Mouse (Mus musculus) heart, adult 18-20 months (tissue): ENCODE measurements around the gene Plppr1. TPM values are rescaled to one million over a fixed set of nuclear protein-coding genes. Genes with fewer than 3 reads are reported as not detected.

Experiments
- DNase-seq, 2 experiments: peaks; one replicate each; pipeline ENCODE4 v3.0.0; 2021 to 2022; ENCODE audit warnings: mixed read lengths in 1 of 2
- long read RNA-seq, 2 experiments: library from polyadenylated mRNA; stranded (forward); transcript quantifications; one replicate each; pipeline ENCODE4 v2.0.0; 2021
- total RNA-seq, 2 experiments: library from RNA; stranded (reverse); gene quantifications; 2 replicates each; pipeline ENCODE4 v1.2.3; 2021

The Plppr1 gene
- under 1 TPM in 1 of 2 experiments, not detected in 1; 0.07 TPM for total RNA-seq
- long read RNA-seq, experiment 1, result 0 reads
- long read RNA-seq, experiment 2, result 0 reads

DNA sequence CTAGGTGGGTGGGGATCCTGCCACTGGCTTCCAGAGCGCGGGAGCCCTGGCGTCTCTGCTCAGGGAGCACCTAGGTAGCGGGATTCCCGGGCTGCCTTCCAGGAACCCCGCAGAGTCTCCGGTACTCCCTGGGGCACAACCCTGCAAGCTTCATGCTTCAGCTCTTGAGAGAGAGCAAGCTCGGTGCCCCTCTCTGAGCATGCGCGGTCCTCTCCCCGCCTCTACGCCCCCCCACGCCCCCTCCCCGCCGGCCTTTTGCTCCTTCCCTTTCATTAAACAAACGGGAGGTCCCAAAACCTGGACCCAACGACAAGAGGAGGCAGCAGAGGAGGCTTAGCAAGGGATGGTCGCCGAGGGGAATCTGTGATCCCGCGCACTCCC, at the start of gene Plppr1:
Gene Plppr1, plus strand, starts transcription at position 253 of the 381 bp plus-strand sequence.
- no peak for DNase-seq

DNA sequence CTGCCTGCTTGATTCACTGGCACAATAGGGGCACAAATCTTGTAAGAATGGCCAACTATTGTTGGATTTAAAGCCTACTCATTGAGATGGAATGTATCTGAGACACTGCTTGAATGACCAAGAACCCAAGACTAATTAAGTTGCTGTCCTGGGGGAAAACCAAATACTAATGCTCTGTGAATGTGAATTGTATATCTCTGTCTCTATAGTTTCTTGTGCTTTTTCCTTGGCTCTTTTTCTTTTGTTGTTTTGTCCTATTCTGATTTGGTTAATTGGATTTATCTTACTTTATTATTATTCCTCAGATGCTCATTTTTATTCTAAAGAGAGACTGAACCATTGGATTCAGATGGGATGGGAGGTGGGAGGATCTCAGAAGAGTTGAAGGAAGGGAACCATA, 42.4 kb upstream of the Plppr1 start:
- no peak for DNase-seq

DNA sequence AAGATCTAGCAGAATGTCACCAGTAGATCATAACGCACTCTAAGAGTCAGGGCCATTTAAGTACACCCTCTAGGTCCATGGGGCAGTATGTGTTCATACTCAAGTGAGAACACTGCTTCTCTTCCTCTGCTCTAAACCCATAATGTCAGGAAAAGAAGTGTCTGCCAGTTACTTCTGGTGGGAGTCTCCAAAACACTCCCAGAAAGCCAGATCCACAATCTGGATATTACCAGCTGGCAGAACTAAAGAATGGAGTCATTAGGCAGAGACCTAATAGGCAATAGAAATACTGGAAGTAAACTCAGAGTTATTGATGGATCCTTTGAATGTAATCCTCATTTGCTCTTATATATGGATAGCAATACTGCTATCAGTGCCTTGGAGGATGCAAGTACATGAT, 35.9 kb upstream of the Plppr1 start:
- DNase-seq, result no peak

DNA sequence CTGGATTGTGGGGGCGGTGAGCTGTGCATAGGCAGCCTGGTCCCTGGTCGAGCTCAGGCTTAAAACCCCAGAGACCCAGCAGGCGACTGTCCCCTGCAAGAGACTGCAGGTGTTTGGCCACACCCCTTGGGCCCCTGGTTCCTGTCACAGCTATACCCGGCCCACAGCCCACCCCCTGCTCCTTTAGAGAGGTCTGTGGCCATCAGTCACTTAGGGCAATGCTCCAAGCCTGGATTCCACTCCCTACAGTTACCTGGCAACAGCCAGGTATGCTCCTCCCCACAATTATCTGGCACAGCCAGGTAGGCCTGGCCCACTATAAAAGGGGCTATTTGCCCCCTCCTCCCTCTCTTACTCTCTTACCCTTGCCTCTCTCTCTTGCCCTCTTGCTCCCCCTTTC, 20.8 kb upstream of the Plppr1 start:
- DNase-seq, result no peak

DNA sequence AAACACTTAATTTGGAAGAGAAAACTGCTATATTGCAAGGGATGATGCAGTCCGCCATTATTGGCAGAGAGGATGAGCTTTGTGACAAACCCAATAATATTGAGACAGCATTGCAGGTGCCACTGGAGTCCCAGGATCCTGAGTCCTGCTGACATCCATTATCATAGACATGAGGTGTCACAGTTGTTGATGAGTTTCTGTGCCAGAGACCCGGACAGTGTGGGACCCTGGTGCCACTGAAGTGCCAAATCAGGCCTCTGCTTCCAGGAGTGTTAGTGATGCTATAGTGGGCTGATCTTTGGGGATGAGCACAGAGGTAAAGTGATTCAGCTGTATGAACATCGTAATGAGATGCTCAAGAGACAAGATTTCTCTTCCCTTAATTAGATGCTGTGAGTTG, 19.2 kb upstream of the Plppr1 start:
- DNase-seq, result no peak

DNA sequence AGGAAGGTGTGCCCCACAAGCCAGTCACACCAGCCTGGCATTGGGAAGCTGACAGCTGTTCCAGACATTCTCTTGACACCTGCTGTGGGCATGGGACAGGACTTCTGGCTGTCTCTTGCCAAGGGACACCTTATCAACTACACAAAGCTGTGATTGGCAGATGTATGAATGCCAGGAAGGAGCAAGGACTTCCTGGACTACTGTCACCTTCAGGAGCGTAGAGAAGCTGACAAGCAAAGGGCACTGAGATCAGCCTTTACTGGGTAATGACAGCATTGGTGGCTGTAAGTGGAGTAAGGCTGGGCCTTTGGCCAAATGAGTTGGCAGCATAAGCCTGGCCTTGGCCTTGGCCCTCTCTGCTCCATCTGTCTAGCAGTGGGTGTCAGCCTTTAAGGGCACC, 17.4 kb upstream of the Plppr1 start:
- DNase-seq, result peak; percentile 71 to 89

DNA sequence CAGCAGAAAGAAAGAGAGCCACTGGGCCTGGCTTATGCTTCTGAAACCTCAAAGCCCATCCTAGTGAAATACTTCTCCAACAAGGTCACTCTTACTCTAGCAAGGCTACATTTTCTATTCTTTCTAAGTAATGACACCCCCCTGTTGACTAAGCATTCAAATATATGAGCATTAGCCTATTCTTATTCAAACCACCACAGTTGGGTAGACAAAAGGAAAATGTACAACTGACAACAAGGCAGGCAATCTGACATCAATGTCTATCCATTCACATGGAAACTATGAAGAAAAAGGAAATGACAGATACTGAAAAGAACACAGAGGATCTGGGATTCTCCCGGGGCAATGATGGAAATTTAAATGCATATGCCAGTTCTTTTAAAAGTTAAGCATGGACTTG, 8.4 kb upstream of the Plppr1 start:
- DNase-seq, result no peak

DNA sequence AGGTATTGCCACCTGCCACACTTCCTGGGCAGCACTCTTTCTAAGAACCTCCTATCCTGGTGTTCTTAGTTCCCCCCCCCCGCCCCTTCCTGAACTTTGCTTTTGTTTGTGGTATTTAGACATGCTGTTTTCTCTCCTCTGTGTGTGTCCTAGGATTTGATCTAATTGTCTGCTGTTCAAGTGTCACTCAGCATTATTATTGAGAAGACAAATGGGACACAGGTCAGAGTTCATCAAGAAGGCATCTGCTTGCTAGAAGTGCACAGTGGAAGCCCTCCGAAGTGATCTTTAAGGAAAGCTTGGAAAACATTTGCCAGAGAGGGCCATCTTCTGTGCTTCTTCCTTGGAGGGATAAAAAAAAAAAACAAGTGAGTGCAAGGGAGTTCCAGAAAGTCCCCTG, 1.2 kb upstream of the Plppr1 start:
- no peak for DNase-seq

DNA sequence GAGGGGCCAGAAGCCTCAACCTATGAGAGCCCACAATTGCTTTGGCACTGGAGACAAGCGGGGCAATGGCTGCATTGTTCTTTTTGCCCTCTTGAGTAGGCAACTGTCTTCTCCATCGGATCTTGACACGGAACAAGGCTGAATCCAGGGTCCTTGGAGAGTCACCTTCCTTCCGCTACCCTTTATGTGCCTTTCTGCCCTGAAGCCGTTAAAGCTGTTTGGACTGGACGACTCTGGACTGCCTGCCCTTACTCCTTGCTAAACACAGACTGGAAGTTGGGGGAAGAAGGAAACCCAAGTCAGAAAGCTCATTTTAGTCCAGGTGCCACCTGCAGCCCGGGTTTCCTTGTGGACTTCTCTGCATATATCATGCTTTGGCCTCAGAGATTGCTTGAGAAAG, 516 bp upstream of the Plppr1 start:
- DNase-seq, result no peak

DNA sequence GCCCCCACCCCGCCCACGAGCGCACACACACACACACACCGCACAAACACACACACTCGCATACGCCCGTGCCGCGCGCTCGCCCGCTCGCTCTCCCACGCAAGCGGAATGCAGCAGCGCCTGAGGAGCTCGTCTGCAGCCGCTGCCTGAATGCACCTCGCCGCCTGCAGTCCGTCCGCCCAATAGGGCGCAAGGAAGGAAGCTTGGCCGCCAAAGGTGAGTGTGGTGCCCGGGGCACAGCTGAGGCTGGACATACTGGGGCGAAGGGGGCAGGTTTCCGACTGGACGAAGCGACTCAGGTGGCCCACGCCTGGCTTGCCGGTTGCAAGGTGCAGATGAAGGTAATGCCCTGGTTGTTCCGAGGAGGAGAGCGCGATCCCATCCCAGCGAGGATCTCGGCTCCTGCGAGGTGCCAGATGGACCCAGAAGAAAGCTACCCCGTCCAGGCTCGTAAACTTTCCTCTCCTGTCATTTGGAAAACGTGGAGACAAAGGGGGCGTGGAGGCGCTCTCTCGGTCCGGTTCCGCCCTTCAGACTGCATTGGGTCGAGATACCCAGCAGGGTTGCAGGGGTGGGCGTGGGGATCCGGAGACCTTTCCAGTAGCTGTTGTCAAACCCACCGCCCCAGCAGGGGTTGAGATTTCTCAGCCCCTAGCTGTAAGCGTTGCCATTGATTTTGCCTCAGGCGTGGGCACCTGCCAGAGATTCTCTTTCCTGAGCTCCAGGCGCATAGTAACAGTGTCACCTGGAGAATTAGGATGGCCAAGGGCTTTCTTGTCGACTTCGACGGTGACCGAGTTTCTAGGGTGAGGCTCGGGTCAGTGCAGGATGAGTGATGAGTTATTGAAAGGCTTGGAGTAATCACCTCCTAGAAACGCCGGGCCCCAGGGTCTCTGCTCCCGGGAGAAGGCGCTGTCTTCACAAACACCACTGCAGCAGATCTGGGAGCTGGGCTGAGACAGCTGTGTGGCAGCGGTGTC, 619 bp downstream of the Plppr1 start:
- peak in 1 of 2 experiments; percentile 12 for DNase-seq

DNA sequence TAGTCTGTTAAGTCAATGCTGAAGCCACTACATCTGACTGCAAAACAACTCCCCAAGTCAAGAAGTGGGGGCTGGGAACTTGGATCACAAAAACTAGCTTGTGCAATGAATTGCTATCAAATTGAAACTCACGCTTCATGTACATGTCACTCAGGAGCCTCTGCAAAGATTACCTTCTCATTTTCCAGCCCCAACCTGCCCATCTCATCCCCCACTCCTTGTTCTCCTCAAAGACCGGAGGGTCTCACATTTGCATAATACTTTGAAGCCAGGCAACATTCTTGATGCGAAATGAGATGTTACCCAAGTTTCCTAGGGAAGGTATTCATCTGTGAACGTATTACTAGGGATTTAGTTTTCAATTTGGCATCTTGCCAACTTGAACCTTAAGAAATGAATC, 10.4 kb downstream of the Plppr1 start:
- no peak for DNase-seq

DNA sequence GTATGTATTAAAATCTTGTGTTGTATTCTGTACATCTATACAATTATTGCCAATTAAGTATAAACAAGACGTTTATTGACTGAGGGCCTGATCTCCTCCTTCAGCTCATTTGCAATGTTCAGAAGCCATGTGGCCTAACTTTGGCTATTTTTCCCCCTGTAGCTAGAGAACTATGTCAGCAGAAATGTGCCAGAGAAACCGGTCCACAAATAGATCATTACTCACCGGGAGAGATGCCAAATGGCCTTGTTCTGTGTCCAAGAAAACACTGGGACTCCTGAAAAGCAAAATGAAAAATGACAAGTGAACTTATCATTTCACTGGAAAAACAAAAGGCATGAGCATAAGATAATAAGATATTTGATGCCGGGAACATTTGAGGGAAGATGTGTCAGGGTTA, 13.8 kb downstream of the Plppr1 start:
- peak; percentile 79 to 87 for DNase-seq

DNA sequence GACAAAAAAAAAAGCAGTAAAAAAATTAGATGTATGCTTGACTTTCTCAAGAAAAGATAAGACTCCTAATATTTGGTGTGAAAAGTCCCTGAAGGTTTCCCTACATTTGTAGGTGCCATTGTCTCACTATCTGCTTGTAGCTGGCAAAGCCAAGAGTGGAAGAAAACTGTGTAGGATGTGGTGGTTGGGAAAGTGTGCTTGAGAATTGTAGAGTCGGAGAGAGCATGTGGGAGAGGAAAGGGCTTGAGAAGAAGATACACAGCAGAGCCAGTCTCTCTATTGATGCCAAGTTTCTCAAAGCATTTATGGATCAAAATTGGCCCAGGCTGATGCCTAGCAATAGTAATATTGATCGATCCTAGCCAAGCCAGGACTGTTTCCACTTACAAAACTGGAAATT, 16.8 kb downstream of the Plppr1 start:
- no peak for DNase-seq

DNA sequence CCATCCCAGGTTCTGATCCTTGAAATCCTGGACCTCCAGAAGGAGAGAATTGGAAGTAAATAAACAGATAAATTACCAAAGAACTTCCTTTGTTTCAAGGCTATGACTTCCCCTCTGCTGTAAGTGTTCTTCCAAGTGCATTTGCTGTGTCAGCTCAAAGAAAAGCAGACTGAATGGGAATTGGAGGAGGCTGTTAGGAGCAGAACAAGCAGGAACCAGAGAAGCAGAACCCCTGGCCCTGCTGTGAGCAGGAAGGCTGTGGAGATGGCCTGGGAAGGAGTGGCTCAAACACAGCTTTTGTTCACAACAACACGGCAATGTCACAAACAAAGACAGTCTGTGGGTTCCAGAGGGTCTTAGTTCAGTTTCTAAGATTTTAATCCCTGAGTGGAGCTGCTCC, 20.3 kb downstream of the Plppr1 start:
- DNase-seq, result no peak

DNA sequence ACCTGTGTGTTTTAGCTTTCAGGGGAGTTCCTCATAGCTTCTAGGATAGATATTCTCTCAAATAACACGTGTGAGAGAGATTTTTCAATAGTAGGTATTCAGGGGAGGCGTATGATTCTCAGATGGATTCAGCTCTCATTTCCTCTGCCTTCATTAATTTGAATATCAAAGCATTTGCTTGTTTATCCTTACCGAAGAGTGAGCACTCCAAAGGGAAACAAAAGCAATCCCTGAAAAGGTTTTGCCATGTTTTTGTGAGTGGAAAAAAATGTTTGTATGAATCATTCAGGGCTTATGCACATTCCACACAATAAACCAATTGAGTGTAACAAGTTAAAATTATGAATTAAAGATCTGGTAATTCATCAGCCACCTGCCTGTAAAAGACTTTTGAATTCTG, 29.1 kb downstream of the Plppr1 start:
- no peak for DNase-seq

DNA sequence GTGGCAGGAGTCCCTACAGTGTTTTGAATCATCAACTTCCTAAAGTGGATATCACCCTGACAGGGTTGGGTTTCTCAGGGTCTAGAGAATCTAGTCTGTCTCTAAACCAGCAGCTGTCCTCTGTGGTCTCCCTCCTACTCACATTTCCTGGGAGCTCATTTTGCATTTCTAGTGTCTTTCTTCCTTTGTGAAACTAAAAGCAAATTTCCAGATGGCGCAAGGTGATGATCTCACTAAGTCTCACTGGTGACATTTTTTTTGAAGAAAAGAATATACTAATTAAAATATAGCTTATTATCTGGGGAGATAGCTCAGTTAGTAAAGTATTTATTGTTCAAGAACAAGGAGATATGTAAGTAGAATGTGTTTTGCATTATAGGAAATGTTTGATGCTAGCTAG, 31.4 kb downstream of the Plppr1 start:
- DNase-seq, result no peak

DNA sequence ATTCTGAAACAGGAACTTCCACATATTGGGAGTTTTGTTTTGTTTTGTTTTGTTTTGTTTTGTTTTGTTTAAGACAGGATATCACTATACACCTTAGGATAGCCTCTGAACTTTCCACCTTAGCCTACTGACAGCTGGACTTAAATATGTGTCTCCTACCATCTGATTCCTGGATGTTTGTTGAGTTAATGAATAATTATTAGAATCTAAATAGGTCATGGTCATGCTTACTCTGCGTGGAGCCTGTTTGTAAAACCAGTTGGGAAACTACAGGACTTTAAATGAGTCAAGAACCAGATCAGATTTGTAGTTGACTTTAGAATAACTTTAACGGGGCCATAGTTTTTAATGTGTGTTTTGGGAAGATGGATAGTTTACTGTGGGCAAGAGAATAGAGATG, 40.4 kb downstream of the Plppr1 start:
- no peak for DNase-seq

DNA sequence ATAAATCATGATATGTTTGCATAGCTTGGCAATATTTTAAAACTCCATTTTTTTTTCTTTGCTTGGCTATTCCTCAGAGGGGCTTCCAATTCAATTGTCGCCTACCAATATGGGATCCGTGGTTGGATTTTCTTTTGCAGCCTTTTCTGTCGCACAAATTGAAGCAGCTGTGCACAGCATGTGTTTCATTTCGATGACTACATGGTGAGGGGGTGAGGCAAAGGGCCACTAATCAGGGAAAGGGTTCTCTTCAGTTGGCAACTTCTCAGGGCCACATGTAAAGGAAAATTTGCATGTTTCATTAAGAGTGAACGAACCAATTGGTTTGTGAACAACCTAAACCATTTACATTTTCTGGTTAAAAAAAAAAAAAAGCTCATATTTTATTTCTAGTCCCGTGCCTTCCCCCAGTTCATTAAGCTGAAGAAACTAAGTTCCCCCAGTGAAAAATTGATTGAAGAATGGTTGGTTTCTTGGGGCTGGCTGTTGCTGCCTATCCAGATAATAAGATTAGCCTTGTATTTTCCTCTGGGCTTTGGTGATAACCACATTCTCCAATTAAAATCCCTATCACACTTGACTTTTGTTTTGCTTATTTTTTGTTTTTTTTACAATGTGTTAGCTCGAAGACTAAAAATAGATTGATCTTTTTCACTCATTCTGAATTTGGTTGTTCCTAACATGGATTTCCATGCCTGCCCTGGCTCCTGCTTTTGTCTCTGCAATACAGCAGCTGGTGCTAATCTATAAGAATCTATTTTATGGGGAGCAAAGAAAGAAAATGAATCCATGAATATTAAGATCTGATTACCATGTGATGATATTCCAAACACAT, 43.1 kb downstream of the Plppr1 start:
- no peak for DNase-seq

DNA sequence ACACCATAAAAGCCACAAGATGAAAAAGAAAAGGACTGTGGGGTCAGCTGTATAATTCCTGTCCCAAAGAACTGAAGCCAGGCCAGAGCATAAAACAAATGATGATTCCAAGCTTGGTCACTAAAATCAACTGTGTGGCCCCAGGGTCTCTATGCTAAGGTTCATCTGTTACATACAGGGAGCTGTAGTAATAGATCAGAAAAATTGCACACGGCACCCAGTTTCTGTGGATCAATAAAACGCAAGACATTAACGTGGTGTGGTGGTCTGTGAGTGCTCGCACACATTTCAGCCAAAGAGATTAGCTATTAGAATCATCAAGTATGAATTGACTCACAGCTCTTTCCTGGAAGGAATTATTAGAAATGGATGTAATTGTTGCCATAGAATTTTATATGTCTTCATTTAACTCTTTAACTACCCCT, 43.7 kb downstream of the Plppr1 start:
- no peak for DNase-seq

DNA sequence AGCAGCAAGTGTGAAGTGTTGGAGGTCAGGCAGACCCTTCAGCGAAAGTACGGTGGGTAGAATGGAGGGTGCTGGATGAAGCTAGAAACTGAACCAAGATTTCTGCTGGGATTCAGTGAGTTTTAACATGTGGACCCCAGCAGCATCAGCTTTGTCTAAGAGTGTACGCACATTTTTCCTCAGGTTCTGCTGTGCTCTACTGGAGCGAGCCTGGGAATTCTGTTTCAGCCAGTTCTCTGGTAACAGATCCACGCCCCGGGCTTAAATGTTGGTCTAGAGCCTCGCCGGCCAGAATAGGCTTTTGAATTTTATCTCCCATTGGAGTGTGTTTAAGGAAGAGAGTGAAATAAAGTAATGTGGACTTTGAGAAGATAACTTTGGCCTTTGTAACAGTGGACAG, 45.8 kb downstream of the Plppr1 start:
- no peak for DNase-seq

DNA sequence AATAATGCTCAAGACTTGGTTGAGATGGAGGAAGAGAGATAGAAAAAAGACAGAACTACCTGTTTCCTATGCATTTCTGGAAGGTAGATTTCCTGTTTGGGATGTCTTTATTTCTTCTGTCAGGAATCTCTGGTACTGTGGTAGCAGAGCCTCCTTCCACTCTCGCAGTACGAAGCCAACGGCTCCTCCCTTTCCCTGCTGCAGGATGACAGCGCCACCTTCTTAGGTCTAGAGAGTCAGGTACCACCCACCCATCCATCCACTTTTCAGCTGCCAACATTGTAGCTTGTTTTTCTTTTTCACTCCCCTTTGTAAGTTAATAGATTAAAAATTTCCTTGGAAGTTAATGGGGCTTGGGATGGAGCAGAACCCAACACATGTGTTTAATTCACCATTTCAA, 48.8 kb downstream of the Plppr1 start:
- DNase-seq, result no peak

DNA sequence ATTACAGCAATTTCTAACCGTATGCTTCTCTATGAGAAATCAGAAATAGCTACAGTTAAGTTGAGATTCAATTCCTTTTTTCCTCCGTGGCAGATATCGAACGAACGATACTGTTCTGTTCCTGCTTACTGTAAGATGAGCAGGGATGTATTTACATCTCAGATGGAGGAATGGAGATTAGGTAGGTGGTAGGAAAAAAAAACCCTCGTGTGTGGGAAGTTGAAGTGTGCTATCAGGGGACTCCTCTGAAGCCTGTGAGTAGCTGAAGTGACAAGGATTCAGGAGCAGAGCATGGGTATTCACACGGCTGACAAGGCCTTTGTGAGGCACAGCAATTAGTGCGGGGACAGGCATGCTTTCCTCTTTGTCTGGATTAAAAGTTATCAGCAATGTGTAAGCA, 49.3 kb downstream of the Plppr1 start:
- no peak for DNase-seq

DNA sequence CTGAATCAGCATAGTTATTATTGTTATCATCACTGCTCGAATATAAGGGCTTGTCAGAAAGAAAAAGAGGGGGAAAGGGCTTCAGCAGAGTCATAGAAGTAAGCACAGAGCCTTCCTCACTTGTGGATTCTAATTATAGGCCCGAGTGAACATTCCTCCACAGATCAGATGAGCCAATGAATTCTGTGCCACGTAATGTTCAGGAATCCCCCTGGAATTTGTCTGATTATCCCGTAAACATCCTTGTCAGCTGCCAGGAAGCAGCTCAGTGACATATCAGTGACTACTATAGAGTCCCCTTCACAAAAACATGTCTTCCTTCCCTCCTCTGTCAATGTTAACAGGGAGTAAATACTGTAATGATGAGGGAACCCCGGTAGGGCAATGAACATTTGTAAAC, 50.9 kb downstream of the Plppr1 start:
- no peak for DNase-seq
